Mouse (Mus musculus) liver, adult 2 months (tissue): ENCODE measurements at regions not wholly inside any gene's neighbourhood (a gene's known extent, or its start where the extent isn't known, plus 50 kb on each side); places are given as distances from the start of the nearest gene placed in this dataset.

ENCODE experiments used
- CTCF ChIP-seq: fragments of 200-500 bp; IDR thresholded peaks from 2 replicates; pipeline ENCODE4 v1.5.1; 2011; ENCODE audit warnings: low read depth, low read length, control low read depth
- POLR2A ChIP-seq: fragments of 200-500 bp; IDR thresholded peaks from 2 replicates; pipeline ENCODE4 v1.6.1; 2011; ENCODE audit warnings: low read length, control low read depth; ENCODE audit not compliant: insufficient read depth; ENCODE audit errors: extremely low read depth

DNA sequence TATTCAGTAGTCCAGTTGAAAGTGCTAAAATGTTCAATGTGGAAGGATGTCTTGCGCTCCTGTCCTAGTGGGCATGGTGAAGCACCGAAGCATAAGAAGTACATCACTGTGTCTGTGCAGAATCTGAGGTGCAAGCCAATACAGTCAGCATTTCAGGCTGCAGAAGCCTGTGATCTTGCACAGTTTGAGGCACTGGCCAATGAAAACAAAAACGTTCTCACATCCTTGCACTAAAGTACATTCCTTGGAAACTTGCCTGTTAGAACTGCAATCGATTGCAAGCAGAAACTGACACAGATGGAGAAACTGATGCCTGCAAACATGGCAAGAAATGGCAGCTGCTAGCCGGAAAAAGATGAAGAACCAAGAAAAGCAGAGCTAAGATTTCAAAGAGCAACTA lies 472.9 kb upstream of the Atp11b start:
- TF ChIP-seq POLR2A = no peak
- no peak for TF ChIP-seq CTCF
